In the genomic region with DNA sequence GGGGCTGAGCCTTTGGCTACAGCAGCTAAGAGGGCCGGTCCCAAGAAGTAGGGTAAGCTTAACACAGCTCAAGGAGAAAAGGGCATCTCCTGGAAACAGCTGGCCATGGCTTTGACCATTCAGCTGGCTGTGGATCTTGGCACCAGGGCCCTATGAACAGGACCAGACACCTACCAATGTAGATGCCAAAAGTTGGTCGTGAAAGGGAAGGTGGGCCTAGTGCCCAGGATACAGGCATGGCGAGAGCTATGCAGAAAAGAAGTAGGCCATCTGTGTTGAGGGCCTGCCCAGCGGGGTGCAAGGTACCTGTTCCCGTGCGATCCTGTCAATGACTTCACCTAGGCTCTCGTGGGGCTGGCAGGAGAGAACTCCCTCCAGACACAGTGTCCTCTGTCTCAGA, we compare ENCODE assay signal across 29 mouse cellular contexts. TPM values are rescaled to one million over a fixed set of nuclear protein-coding genes. Genes with fewer than 3 reads are reported as not detected.
DNase-seq lines count a peak whose midpoint lies in the region; ATAC-seq and TF ChIP-seq lines count a peak whose summit lies in the region.
"Had no signal": no experiment of that assay in that cellular context is flagged by ENCODE, and none has a peak within 500 bp of the region (broad histone marks: within the 10 kb centered on the region; RNA-seq: fewer than 3 reads in every experiment).

No protein-coding gene starts in this region.

- H3ac ChIP-seq in C2C12 (ENCODE audit: control insufficient read depth, insufficient read length, low read depth), result no peak overlapping the region

- no peak for TF ChIP-seq CTCF in C2C12 (IDR thresholded peaks at IDR 0.05; ENCODE audit: control insufficient read depth, insufficient read depth, insufficient read length)
- TF ChIP-seq CTCF in gastrocnemius, adult 2 months (IDR thresholded peaks at IDR 0.05), result no peak

- intact Hi-C loops in gastrocnemius, adult 2 months (cut with DNase I), result no loop called here
- intact Hi-C loops in heart, postnatal 14 days (cut with DNase I), result no loop called here
- intact Hi-C loops in left cerebral cortex, postnatal 36 days (cut with DNase I), result no loop called here

- H3K27me3 ChIP-seq in C2C12 (ENCODE audit: control insufficient read depth, insufficient read depth, insufficient read length), result peaks cover 4% of the 10 kb centered on the region
- H3K27me3 ChIP-seq: forebrain, embryonic 13.5 days; hindbrain, embryonic 13.5 days; limb, embryonic 15.5 days; lung, embryonic 15.5 days; stomach, embryonic 15.5 days had no signal

- ATAC-seq in megakaryocyte progenitor cell, adult 5-6 weeks (replicated peaks; ENCODE audit: poor library complexity), result no peak
- ATAC-seq: activated CD4-positive, CD25-positive, alpha-beta regulatory T cell, adult 4 months; forebrain, embryonic 13.5 days; inflammation-experienced regulatory T-cells, adult 6 months had no signal

- no peaks in the 10 kb centered on the region for H3K79me3 ChIP-seq in C2C12 (ENCODE audit: low read depth)

- H3K27ac ChIP-seq in gastrocnemius, adult 2 months, result peak overlapping the region; percentile 68
- H3K27ac ChIP-seq: forebrain, embryonic 13.5 days; hindbrain, embryonic 13.5 days; left cerebral cortex, adult 2 months; limb, embryonic 15.5 days; liver, embryonic 14.5 days; lung, embryonic 15.5 days; stomach, embryonic 15.5 days had no signal

- peak; percentile 67 for DNase-seq in gastrocnemius, adult 18-20 months (ENCODE audit: low spot score)
- no peak for DNase-seq in gastrocnemius, postnatal 4 days (ENCODE audit: low spot score in 2 of 2)
- DNase-seq in gastrocnemius, adult 2 months, result peak; percentile 84
- peak; percentile 27 to 30 for DNase-seq in heart, postnatal 14 days
- DNase-seq in left cerebral cortex, postnatal 36 days (ENCODE audit: low spot score in 2 of 2), result no peak
- DNase-seq: adrenal gland, adult 8-10 months; kidney, adult 18-20 months; kidney, postnatal 4 days; left cerebral cortex, postnatal 4 days; lung, postnatal 36 days; midbrain, embryonic 14.5 days; right cerebral cortex, adult 18-20 months; right cerebral cortex, postnatal 4 days; thymus, postnatal 25 days had no signal

- peak overlapping the region; percentile 6 for H3K4me3 ChIP-seq in C2C12 (ENCODE audit: insufficient read depth, poor library complexity, severe bottlenecking)
- H3K4me3 ChIP-seq in gastrocnemius, adult 2 months, result no peak overlapping the region
- H3K4me3 ChIP-seq: forebrain, embryonic 13.5 days; hindbrain, embryonic 13.5 days; left cerebral cortex, adult 2 months; limb, embryonic 15.5 days; lung, embryonic 15.5 days; stomach, embryonic 15.5 days had no signal

- H3K79me2 ChIP-seq in C2C12 (ENCODE audit: control insufficient read depth, insufficient read depth), result no peaks in the 10 kb centered on the region

- H3K36me3 ChIP-seq in C2C12 (ENCODE audit: control insufficient read depth, insufficient read depth), result no peaks in the 10 kb centered on the region
- H3K36me3 ChIP-seq: hindbrain, embryonic 13.5 days; limb, embryonic 15.5 days; lung, embryonic 15.5 days; stomach, embryonic 15.5 days had no signal

TF ChIP-seq in C2C12, 6 proteins besides CTCF, POLR2A, EP300 and RAD21:
- no peak for TF ChIP-seq FOSL1 (IDR thresholded peaks at IDR 0.05; ENCODE audit: insufficient read depth, low read length, poor library complexity, severe bottlenecking)
- no peak for TF ChIP-seq USF1 (IDR thresholded peaks at IDR 0.05; ENCODE audit: low read depth)

RNA-seq across cellular contexts. Expression of a gene that starts 8.2 kb away (rescaled TPM):
- total RNA-seq in gastrocnemius, adult 18-20 months (2021), result 100 to 1,000 TPM in 1 of 2 experiments, 10 to 100 TPM in 1; 75.0 to 102 TPM
- total RNA-seq in gastrocnemius, postnatal 4 days (2021), result 10 to 100 TPM; 26.1 to 29.4 TPM
- 0.66 TPM for polyA plus RNA-seq in C2C12 (2012; fragmentation: generic; extraction: Trizol)
- total RNA-seq in gastrocnemius, adult 2 months (2021), result 100 to 1,000 TPM in 1 of 2 experiments, 10 to 100 TPM in 1; 61.6 to 111 TPM
- total RNA-seq in heart, postnatal 14 days (2021), result 1 to 10 TPM; 1.2 TPM
- total RNA-seq in left cerebral cortex, postnatal 36 days (2021), result under 1 TPM in 1 of 2 experiments, not detected in 1; 0.14 TPM
- not detected in 2 replicates for total RNA-seq in megakaryocyte progenitor cell, adult 5-6 weeks (2015)
- not detected in 2 replicates for total RNA-seq in megakaryocyte progenitor cell, adult 5-6 weeks (2017)
- total RNA-seq: layer of hippocampus, postnatal 10 days; left cerebral cortex, adult 2 months; left cerebral cortex, postnatal 4 days; megakaryocyte-erythroid progenitor cell, adult 5-6 weeks had no signal
- polyA plus RNA-seq: activated CD4-positive, CD25-positive, alpha-beta regulatory T cell, adult 4 months; forebrain, embryonic 13.5 days; inflammation-experienced regulatory T-cells, adult 6 months; liver, embryonic 14.5 days; midbrain, embryonic 14.5 days; neural tube, embryonic 14.5 days had no signal

RNA-seq across cellular contexts. Expression of a gene that starts 27.5 kb away (rescaled TPM):
- 10 to 100 TPM; 55.7 to 57.8 TPM for total RNA-seq in gastrocnemius, adult 18-20 months (2021)
- 1 to 10 TPM; 6.5 to 6.7 TPM for total RNA-seq in gastrocnemius, postnatal 4 days (2021)
- 0.05 TPM for polyA plus RNA-seq in C2C12 (2012; fragmentation: generic; extraction: Trizol)
- total RNA-seq in gastrocnemius, adult 2 months (2021), result 10 to 100 TPM; 37.7 to 75.4 TPM
- 10 to 100 TPM; 10.4 to 17.1 TPM for total RNA-seq in heart, postnatal 14 days (2021)
- total RNA-seq in left cerebral cortex, postnatal 36 days (2021), result 1 to 10 TPM; 2.3 to 3.3 TPM
- 2.4 and 10.6 TPM in 2 replicates for total RNA-seq in megakaryocyte progenitor cell, adult 5-6 weeks (2015)
- total RNA-seq in megakaryocyte progenitor cell, adult 5-6 weeks (2017), result 4.5 and 5.2 TPM in 2 replicates

RNA-seq across cellular contexts. Expression of a gene that starts 30.8 kb away (rescaled TPM):
- total RNA-seq in gastrocnemius, adult 18-20 months (2021), result under 1 TPM; 0.45 to 0.50 TPM
- total RNA-seq in gastrocnemius, postnatal 4 days (2021), result 1 to 10 TPM; 1.1 to 1.8 TPM
- 3.0 TPM for polyA plus RNA-seq in C2C12 (2012; fragmentation: generic; extraction: Trizol)
- under 1 TPM; 0.39 to 0.77 TPM for total RNA-seq in gastrocnemius, adult 2 months (2021)
- under 1 TPM; 0.17 to 0.67 TPM for total RNA-seq in heart, postnatal 14 days (2021)
- 1 to 10 TPM; 1.4 to 4.0 TPM for total RNA-seq in left cerebral cortex, postnatal 36 days (2021)
- total RNA-seq in megakaryocyte progenitor cell, adult 5-6 weeks (2015), result 0.07 and 0.17 TPM in 2 replicates
- total RNA-seq in megakaryocyte progenitor cell, adult 5-6 weeks (2017), result 0.74 TPM in 1 of 2 replicates, not detected in the other
- total RNA-seq: megakaryocyte-erythroid progenitor cell, adult 5-6 weeks had no signal
- polyA plus RNA-seq: activated CD4-positive, CD25-positive, alpha-beta regulatory T cell, adult 4 months; inflammation-experienced regulatory T-cells, adult 6 months; neural tube, embryonic 14.5 days had no signal

RNA-seq across cellular contexts. Expression of a gene that starts 50.5 kb away (rescaled TPM):
- under 1 TPM; 0.11 to 0.14 TPM for total RNA-seq in gastrocnemius, adult 18-20 months (2021)
- under 1 TPM; 0.13 to 0.27 TPM for total RNA-seq in gastrocnemius, postnatal 4 days (2021)
- polyA plus RNA-seq in C2C12 (2012; fragmentation: generic; extraction: Trizol), result 12.9 TPM
- total RNA-seq in gastrocnemius, adult 2 months (2021), result under 1 TPM in 1 of 2 experiments, not detected in 1; 0.39 TPM
- not detected for total RNA-seq in heart, postnatal 14 days (2021)
- total RNA-seq in left cerebral cortex, postnatal 36 days (2021), result 10 to 100 TPM in 1 of 2 experiments, 1 to 10 TPM in 1; 8.5 to 12.7 TPM
- total RNA-seq in megakaryocyte progenitor cell, adult 5-6 weeks (2015), result not detected in 2 replicates
- not detected in 2 replicates for total RNA-seq in megakaryocyte progenitor cell, adult 5-6 weeks (2017)
- total RNA-seq: megakaryocyte-erythroid progenitor cell, adult 5-6 weeks had no signal
- polyA plus RNA-seq: heart, postnatal 0 days; liver, embryonic 14.5 days; neural tube, embryonic 14.5 days had no signal

Comparison
In these comparisons a context has a peak if more than half of its experiments do, and no peak if none do; other contexts are left out.
1. DNase-seq: peak in gastrocnemius, adult 18-20 months (single experiment), gastrocnemius, adult 2 months (single experiment) and heart, postnatal 14 days (2 of 2); none in gastrocnemius, postnatal 4 days (0 of 2) and left cerebral cortex, postnatal 36 days (0 of 2).
2. RNA of a gene that starts 8.2 kb away (total RNA-seq): 61.6 to 111 TPM in gastrocnemius, adult 2 months, 75.0 to 102 TPM in gastrocnemius, adult 18-20 months and 26.1 to 29.4 TPM in gastrocnemius, postnatal 4 days; 1.2 TPM in heart, postnatal 14 days, 0.14 TPM in left cerebral cortex, postnatal 36 days and not detected in megakaryocyte progenitor cell, adult 5-6 weeks; every median in the first group is over 10 times any median in the second.